Mouse (Mus musculus): ENCODE measurements around the gene Cds1. TPM values are rescaled to one million over a fixed set of nuclear protein-coding genes. Genes with fewer than 3 reads are reported as not detected.

The Cds1 gene
- polyA plus RNA-seq, 1 experiment from 2014 or later, result 1.0 TPM

- Histone ChIP-seq H3K4me3 (ENCODE audit: control insufficient read depth in 1 of 2, insufficient read depth in 1 of 2, low read depth in 1 of 2, low read length in 2 of 2) (no peak overlapping the region), H3K9ac (ENCODE audit: low read length) (no peak overlapping the region), H3K4me1 (ENCODE audit: control insufficient read depth in 2 of 2, insufficient read depth in 2 of 2, low read length in 2 of 2) (no peaks in the 10 kb centered on the region), H3K9me3 (ENCODE audit: control insufficient read depth, low read length) (no peaks in the 10 kb centered on the region), H3K4me2 (ENCODE audit: low read length) (no peak overlapping the region), H3K27me3 (ENCODE audit: control insufficient read depth, insufficient read depth, low read length) (no peaks in the 10 kb centered on the region), H3K27ac (replicated peaks in 1 of 2; ENCODE audit: control insufficient read depth in 1 of 2, insufficient read depth in 1 of 2, low read depth in 2 of 2, low read length in 2 of 2) (no peak overlapping the region), H3K36me3 (ENCODE audit: control insufficient read depth, insufficient read depth, low read length) (no peaks in the 10 kb centered on the region)
- no peak for ATAC-seq (ENCODE audit: insufficient number of reproducible peaks, insufficient read depth, low FRiP score, low read depth)
- WGBS, result 85% methylated on average over 16 of the region's 16 CpGs
These were observed 24.3 kb upstream of the Cds1 start for GRCm38 (mm10) chr5:101740471-101741223.

GRCm38 (mm10) chr5:101741224-101741591 is 23.7 kb upstream of the Cds1 start:
- H3K27me3 ChIP-seq (ENCODE audit: control insufficient read depth, insufficient read depth, low read length), result no peaks in the 10 kb centered on the region
- no peak overlapping the region for H3K9ac ChIP-seq (ENCODE audit: low read length)
- no peaks in the 10 kb centered on the region for H3K9me3 ChIP-seq (ENCODE audit: control insufficient read depth, low read length)
- H3K4me3 ChIP-seq (ENCODE audit: control insufficient read depth in 1 of 2, insufficient read depth in 1 of 2, low read depth in 1 of 2, low read length in 2 of 2), result no peak overlapping the region
- H3K27ac ChIP-seq (replicated peaks in 1 of 2; ENCODE audit: control insufficient read depth in 1 of 2, insufficient read depth in 1 of 2, low read depth in 2 of 2, low read length in 2 of 2), result no peak overlapping the region
- no peaks in the 10 kb centered on the region for H3K4me1 ChIP-seq (ENCODE audit: control insufficient read depth in 2 of 2, insufficient read depth in 2 of 2, low read length in 2 of 2)
- WGBS, result 87% methylated on average over 4 of the region's 4 CpGs
- H3K4me2 ChIP-seq (ENCODE audit: low read length), result no peak overlapping the region
- ATAC-seq (ENCODE audit: insufficient number of reproducible peaks, insufficient read depth, low FRiP score, low read depth), result no peak
- no peaks in the 10 kb centered on the region for H3K36me3 ChIP-seq (ENCODE audit: control insufficient read depth, insufficient read depth, low read length)

GRCm38 (mm10) chr5:101742014-101742413 is 22.9 kb upstream of the Cds1 start:
- H3K27ac ChIP-seq (replicated peaks in 1 of 2; ENCODE audit: control insufficient read depth in 1 of 2, insufficient read depth in 1 of 2, low read depth in 2 of 2, low read length in 2 of 2), result no peak overlapping the region
- H3K4me2 ChIP-seq (ENCODE audit: low read length), result no peak overlapping the region
- H3K9me3 ChIP-seq (ENCODE audit: control insufficient read depth, low read length), result no peaks in the 10 kb centered on the region
- WGBS, result 76% methylated on average over 2 of the region's 2 CpGs
- no peaks in the 10 kb centered on the region for H3K27me3 ChIP-seq (ENCODE audit: control insufficient read depth, insufficient read depth, low read length)
- no peaks in the 10 kb centered on the region for H3K36me3 ChIP-seq (ENCODE audit: control insufficient read depth, insufficient read depth, low read length)
- no peak for ATAC-seq (ENCODE audit: insufficient number of reproducible peaks, insufficient read depth, low FRiP score, low read depth)
- no peaks in the 10 kb centered on the region for H3K4me1 ChIP-seq (ENCODE audit: control insufficient read depth in 2 of 2, insufficient read depth in 2 of 2, low read length in 2 of 2)
- no peak overlapping the region for H3K4me3 ChIP-seq (ENCODE audit: control insufficient read depth in 1 of 2, insufficient read depth in 1 of 2, low read depth in 1 of 2, low read length in 2 of 2)
- H3K9ac ChIP-seq (ENCODE audit: low read length), result no peak overlapping the region

GRCm38 (mm10) chr5:101742425-101742824 is 22.5 kb upstream of the Cds1 start:
- Histone ChIP-seq H3K4me1 (ENCODE audit: control insufficient read depth in 2 of 2, insufficient read depth in 2 of 2, low read length in 2 of 2) (no peaks in the 10 kb centered on the region), H3K4me3 (ENCODE audit: control insufficient read depth in 1 of 2, insufficient read depth in 1 of 2, low read depth in 1 of 2, low read length in 2 of 2) (no peak overlapping the region), H3K27ac (replicated peaks in 1 of 2; ENCODE audit: control insufficient read depth in 1 of 2, insufficient read depth in 1 of 2, low read depth in 2 of 2, low read length in 2 of 2) (no peak overlapping the region), H3K27me3 (ENCODE audit: control insufficient read depth, insufficient read depth, low read length) (no peaks in the 10 kb centered on the region), H3K9ac (ENCODE audit: low read length) (no peak overlapping the region), H3K4me2 (ENCODE audit: low read length) (no peak overlapping the region), H3K9me3 (ENCODE audit: control insufficient read depth, low read length) (no peaks in the 10 kb centered on the region), H3K36me3 (ENCODE audit: control insufficient read depth, insufficient read depth, low read length) (no peaks in the 10 kb centered on the region)
- 88% methylated on average over 8 of the region's 8 CpGs for WGBS
- no peak for ATAC-seq (ENCODE audit: insufficient number of reproducible peaks, insufficient read depth, low FRiP score, low read depth)

GRCm38 (mm10) chr5:101744886-101745285 is 20.0 kb upstream of the Cds1 start:
- Histone ChIP-seq H3K9ac (ENCODE audit: low read length) (no peak overlapping the region), H3K27me3 (ENCODE audit: control insufficient read depth, insufficient read depth, low read length) (no peaks in the 10 kb centered on the region), H3K9me3 (ENCODE audit: control insufficient read depth, low read length) (no peaks in the 10 kb centered on the region), H3K36me3 (ENCODE audit: control insufficient read depth, insufficient read depth, low read length) (no peaks in the 10 kb centered on the region), H3K4me3 (ENCODE audit: control insufficient read depth in 1 of 2, insufficient read depth in 1 of 2, low read depth in 1 of 2, low read length in 2 of 2) (no peak overlapping the region), H3K27ac (replicated peaks in 1 of 2; ENCODE audit: control insufficient read depth in 1 of 2, insufficient read depth in 1 of 2, low read depth in 2 of 2, low read length in 2 of 2) (no peak overlapping the region), H3K4me1 (ENCODE audit: control insufficient read depth in 2 of 2, insufficient read depth in 2 of 2, low read length in 2 of 2) (no peaks in the 10 kb centered on the region), H3K4me2 (ENCODE audit: low read length) (no peak overlapping the region)
- WGBS, result 75% methylated on average over 6 of the region's 6 CpGs
- ATAC-seq (ENCODE audit: insufficient number of reproducible peaks, insufficient read depth, low FRiP score, low read depth), result no peak

- H3K36me3 ChIP-seq (ENCODE audit: control insufficient read depth, insufficient read depth, low read length), result no peaks in the 10 kb centered on the region
- H3K27me3 ChIP-seq (ENCODE audit: control insufficient read depth, insufficient read depth, low read length), result no peaks in the 10 kb centered on the region
- WGBS, result 56% methylated on average over 1 of the region's 1 CpGs
- no peak overlapping the region for H3K4me2 ChIP-seq (ENCODE audit: low read length)
- H3K4me3 ChIP-seq (ENCODE audit: control insufficient read depth in 1 of 2, insufficient read depth in 1 of 2, low read depth in 1 of 2, low read length in 2 of 2), result no peak overlapping the region
- H3K9me3 ChIP-seq (ENCODE audit: control insufficient read depth, low read length), result no peaks in the 10 kb centered on the region
- H3K9ac ChIP-seq (ENCODE audit: low read length), result no peak overlapping the region
- no peak for ATAC-seq (ENCODE audit: insufficient number of reproducible peaks, insufficient read depth, low FRiP score, low read depth)
- H3K27ac ChIP-seq (replicated peaks in 1 of 2; ENCODE audit: control insufficient read depth in 1 of 2, insufficient read depth in 1 of 2, low read depth in 2 of 2, low read length in 2 of 2), result no peak overlapping the region
- H3K4me1 ChIP-seq (ENCODE audit: control insufficient read depth in 2 of 2, insufficient read depth in 2 of 2, low read length in 2 of 2), result no peaks in the 10 kb centered on the region
These were observed 11.2 kb upstream of the Cds1 start for GRCm38 (mm10) chr5:101753680-101754079.

GRCm38 (mm10) chr5:101757669-101758068 is 7.3 kb upstream of the Cds1 start:
- Histone ChIP-seq H3K27me3 (ENCODE audit: control insufficient read depth, insufficient read depth, low read length) (peaks cover under 1% of the 10 kb centered on the region), H3K9ac (ENCODE audit: low read length) (no peak overlapping the region), H3K36me3 (ENCODE audit: control insufficient read depth, insufficient read depth, low read length) (no peaks in the 10 kb centered on the region), H3K4me2 (ENCODE audit: low read length) (no peak overlapping the region), H3K4me1 (ENCODE audit: control insufficient read depth in 2 of 2, insufficient read depth in 2 of 2, low read length in 2 of 2) (no peaks in the 10 kb centered on the region), H3K9me3 (ENCODE audit: control insufficient read depth, low read length) (no peaks in the 10 kb centered on the region), H3K4me3 (ENCODE audit: control insufficient read depth in 1 of 2, insufficient read depth in 1 of 2, low read depth in 1 of 2, low read length in 2 of 2) (no peak overlapping the region), H3K27ac (replicated peaks in 1 of 2; ENCODE audit: control insufficient read depth in 1 of 2, insufficient read depth in 1 of 2, low read depth in 2 of 2, low read length in 2 of 2) (no peak overlapping the region)
- no peak for ATAC-seq (ENCODE audit: insufficient number of reproducible peaks, insufficient read depth, low FRiP score, low read depth)

- Histone ChIP-seq H3K4me1 (ENCODE audit: control insufficient read depth in 2 of 2, insufficient read depth in 2 of 2, low read length in 2 of 2) (0 out of 4 replicates have a peak, but pooled peaks cover 0 to 4% of the 10 kb centered on the region in 2 experiments), H3K4me3 (ENCODE audit: control insufficient read depth in 1 of 2, insufficient read depth in 1 of 2, low read depth in 1 of 2, low read length in 2 of 2) (no peak overlapping the region), H3K27me3 (ENCODE audit: control insufficient read depth, insufficient read depth, low read length) (peaks cover 36% of the 10 kb centered on the region), H3K27ac (replicated peaks in 1 of 2; ENCODE audit: control insufficient read depth in 1 of 2, insufficient read depth in 1 of 2, low read depth in 2 of 2, low read length in 2 of 2) (no peak overlapping the region), H3K9ac (ENCODE audit: low read length) (no peak overlapping the region), H3K36me3 (ENCODE audit: control insufficient read depth, insufficient read depth, low read length) (no peaks in the 10 kb centered on the region), H3K4me2 (ENCODE audit: low read length) (no peak overlapping the region), H3K9me3 (ENCODE audit: control insufficient read depth, low read length) (no peaks in the 10 kb centered on the region)
- ATAC-seq (ENCODE audit: insufficient number of reproducible peaks, insufficient read depth, low FRiP score, low read depth), result no peak
- 63% methylated on average over 4 of the region's 4 CpGs for WGBS
These were observed 3.2 kb upstream of the Cds1 start for GRCm38 (mm10) chr5:101761685-101762084.

Measured in heart, embryonic 14.5 days (tissue).